Mouse (Mus musculus) CD4-positive, CD25-positive, alpha-beta regulatory T cell, adult 4 months (primary cell): ENCODE data around the gene Gucy2d. TPM values are rescaled to one million over a fixed set of nuclear protein-coding genes. Genes with fewer than 3 reads are reported as not detected.

Experiments
- ATAC-seq: one replicate; pipeline ENCODE4 v1.8.0; 2017
- polyA plus RNA-seq, 2 experiments: library from polyadenylated mRNA; unstranded; fragments of 100-300 nt; shearing (Covaris generic); gene quantifications; one replicate each; pipeline ENCODE4 v1.2.1; 2017

Gucy2d gene
- polyA plus RNA-seq, 2 experiments from 2014 or later, result not detected

GRCm38 (mm10) chr7:98490911-98491310, 50.7 kb downstream of the Gucy2d start:
- ATAC-seq, result no peak

GRCm38 (mm10) chr7:98491451-98492200, 51.4 kb downstream of the Gucy2d start:
- peak; percentile 70 for ATAC-seq

GRCm38 (mm10) chr7:98492331-98492730, 52.1 kb downstream of the Gucy2d start:
- ATAC-seq, result no peak

- no peak for ATAC-seq
Observed at GRCm38 (mm10) chr7:98493307-98493706, 53.1 kb downstream of the Gucy2d start.

- ATAC-seq, result no peak
Observed at GRCm38 (mm10) chr7:98493901-98494480, 53.8 kb downstream of the Gucy2d start.

- ATAC-seq, result no peak
Observed at GRCm38 (mm10) chr7:98495591-98495990, 55.4 kb downstream of the Gucy2d start.

GRCm38 (mm10) chr7:98497451-98497850, 57.2 kb downstream of the Gucy2d start:
- ATAC-seq, result no peak

GRCm38 (mm10) chr7:98498101-98498500, 57.9 kb downstream of the Gucy2d start:
- no peak for ATAC-seq

- no peak for ATAC-seq
Observed at GRCm38 (mm10) chr7:98498656-98499560, 58.7 kb downstream of the Gucy2d start.

GRCm38 (mm10) chr7:98499561-98500292, 59.5 kb downstream of the Gucy2d start:
- ATAC-seq, result no peak

- no peak for ATAC-seq
Observed at GRCm38 (mm10) chr7:98500470-98500869, 60.3 kb downstream of the Gucy2d start.

- no peak for ATAC-seq
Observed at GRCm38 (mm10) chr7:98501078-98501477, 60.9 kb downstream of the Gucy2d start.

- ATAC-seq, result no peak
Observed at GRCm38 (mm10) chr7:98502921-98503320, 62.7 kb downstream of the Gucy2d start.

- no peak for ATAC-seq
Observed at GRCm38 (mm10) chr7:98503951-98504647, 63.9 kb downstream of the Gucy2d start.

GRCm38 (mm10) chr7:98504726-98505314, 64.6 kb downstream of the Gucy2d start:
- peak; percentile 26 for ATAC-seq

GRCm38 (mm10) chr7:98505664-98506063, 65.4 kb downstream of the Gucy2d start:
- no peak for ATAC-seq

GRCm38 (mm10) chr7:98510961-98511958, 71.0 kb downstream of the Gucy2d start:
- ATAC-seq, result no peak

- ATAC-seq, result peak; percentile 98
Observed at GRCm38 (mm10) chr7:98513251-98513650, 73.0 kb downstream of the Gucy2d start.

GRCm38 (mm10) chr7:98522576-98522975, 82.4 kb downstream of the Gucy2d start:
- no peak for ATAC-seq
